Mouse (Mus musculus) embryonic facial prominence, embryonic 13.5 days (tissue): ENCODE measurements at regions not wholly inside any gene's neighbourhood (a gene's known extent, or its start where the extent isn't known, plus 50 kb on each side); places are given as distances from the start of the nearest gene placed in this dataset.

Experiments
- ATAC-seq: fragments of 200-750 bp; cut with Nextera tagmentation; 2 replicates; pipeline ENCODE4 v1.8.0; 2017; ENCODE audit warnings: low read depth; ENCODE audit not compliant: insufficient number of reproducible peaks, insufficient read depth, low FRiP score, low TSS enrichment
- H3K27ac ChIP-seq: fragments of 300-500 bp; sonication (generic); 2 replicates; pipeline ENCODE4 v1.5.1; 2015; ENCODE audit warnings: moderate library complexity, mild to moderate bottlenecking, inconsistent platforms
- H3K27me3 ChIP-seq: fragments of 300-500 bp; sonication (generic); 2 replicates; pipeline ENCODE4 v1.6.1; 2015; ENCODE audit warnings: mild to moderate bottlenecking, inconsistent platforms
- H3K36me3 ChIP-seq: fragments of 300-500 bp; sonication (generic); 2 replicates; pipeline ENCODE4 v1.6.1; 2015; ENCODE audit warnings: mild to moderate bottlenecking, inconsistent platforms
- H3K4me1 ChIP-seq: fragments of 300-500 bp; sonication (generic); 2 replicates; pipeline ENCODE4 v1.6.1; 2015; ENCODE audit warnings: inconsistent platforms
- H3K4me2 ChIP-seq: fragments of 300-500 bp; sonication (generic); 2 replicates; pipeline ENCODE4 v1.6.1; 2015; ENCODE audit warnings: moderate library complexity, mild to moderate bottlenecking, inconsistent platforms
- H3K4me3 ChIP-seq: fragments of 300-500 bp; sonication (generic); 2 replicates; pipeline ENCODE4 v1.5.1; 2015; ENCODE audit warnings: mild to moderate bottlenecking, inconsistent platforms
- H3K9ac ChIP-seq: fragments of 300-500 bp; sonication (generic); 2 replicates; pipeline ENCODE4 v1.6.1; 2015; ENCODE audit warnings: mild to moderate bottlenecking, inconsistent platforms
- H3K9me3 ChIP-seq: fragments of 300-500 bp; sonication (generic); 2 replicates; pipeline ENCODE4 v1.6.1; 2016; ENCODE audit warnings: inconsistent platforms
- WGBS: fragments of 180-500 bp; shearing (Covaris S2); methylation state at CpG from one replicate; pipeline ENCODE4 v1.1.7; 2015; ENCODE audit warnings: mixed read lengths; 5-methylcytosine and 5-hydroxymethylcytosine counted together

DNA sequence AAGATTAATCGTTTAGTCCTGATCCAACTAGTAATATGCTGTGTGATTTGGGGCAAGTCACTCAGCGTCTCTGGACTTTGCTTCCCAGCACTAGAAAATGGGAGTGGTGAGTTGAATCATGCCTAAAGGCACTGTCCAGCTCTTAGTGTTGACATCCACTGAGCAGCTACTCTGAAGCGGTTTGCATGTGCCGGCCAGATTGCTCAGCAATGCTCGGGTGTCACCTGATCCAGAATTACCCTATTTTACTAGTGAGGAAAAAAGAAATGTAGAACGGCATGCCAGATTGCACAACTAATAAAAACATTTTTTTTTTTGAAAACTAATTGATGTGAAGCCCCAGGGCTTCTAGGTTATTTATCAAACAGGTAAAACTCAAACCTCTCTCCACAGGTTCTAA, 122.0 kb upstream of the Slc44a1 start:
- Histone ChIP-seq H3K9ac (no peak overlapping the region), H3K27ac (no peak overlapping the region), H3K9me3 (no peaks in the 10 kb centered on the region), H3K4me2 (no peak overlapping the region), H3K27me3 (no peaks in the 10 kb centered on the region), H3K4me3 (no peak overlapping the region), H3K4me1 (peaks cover 26% of the 10 kb centered on the region), H3K36me3 (no peaks in the 10 kb centered on the region)
- WGBS = 52% methylated on average over 6 of the region's 6 CpGs
- ATAC-seq = no peak

DNA sequence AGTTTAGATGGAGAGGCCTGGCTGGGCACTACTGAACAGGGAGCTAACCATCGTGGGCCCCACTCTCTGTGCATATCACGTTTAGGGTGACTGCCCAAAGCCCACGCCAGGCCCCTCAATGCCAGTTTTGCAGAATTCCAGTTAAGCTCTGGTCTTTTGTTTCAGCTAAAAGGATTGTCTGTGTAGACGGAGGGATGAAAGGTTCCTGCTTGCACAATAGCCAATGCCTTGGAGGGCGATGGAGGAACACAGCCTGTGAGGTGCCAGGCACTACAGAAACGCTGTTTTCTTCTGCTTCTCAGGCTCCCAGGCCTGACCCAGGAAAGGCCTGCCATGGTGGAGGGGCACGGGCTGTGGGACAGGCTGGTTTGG, 122.8 kb upstream of the Slc44a1 start:
- Histone ChIP-seq H3K36me3 (no peaks in the 10 kb centered on the region), H3K4me1 (peaks cover 21% of the 10 kb centered on the region), H3K4me3 (no peak overlapping the region), H3K4me2 (no peak overlapping the region), H3K9me3 (no peaks in the 10 kb centered on the region), H3K27me3 (no peaks in the 10 kb centered on the region), H3K27ac (no peak overlapping the region), H3K9ac (no peak overlapping the region)
- 62% methylated on average over 7 of the region's 7 CpGs for whole genome bisulfite sequencing
- ATAC-seq = no peak

GRCm38 (mm10) chr4:53316796-53317452, 123.3 kb upstream of the Slc44a1 start:
- H3K4me1 ChIP-seq = peaks cover 21% of the 10 kb centered on the region
- ATAC-seq = no peak
- H3K27me3 ChIP-seq = no peaks in the 10 kb centered on the region
- no peak overlapping the region for H3K4me2 ChIP-seq
- no peak overlapping the region for H3K9ac ChIP-seq
- no peaks in the 10 kb centered on the region for H3K9me3 ChIP-seq
- H3K36me3 ChIP-seq = no peaks in the 10 kb centered on the region
- 80% methylated on average over 14 of the region's 14 CpGs for WGBS
- no peak overlapping the region for H3K4me3 ChIP-seq
- H3K27ac ChIP-seq = 0 out of 2 replicates have a peak overlapping the region, but pooled peaks have one; percentile 7

DNA sequence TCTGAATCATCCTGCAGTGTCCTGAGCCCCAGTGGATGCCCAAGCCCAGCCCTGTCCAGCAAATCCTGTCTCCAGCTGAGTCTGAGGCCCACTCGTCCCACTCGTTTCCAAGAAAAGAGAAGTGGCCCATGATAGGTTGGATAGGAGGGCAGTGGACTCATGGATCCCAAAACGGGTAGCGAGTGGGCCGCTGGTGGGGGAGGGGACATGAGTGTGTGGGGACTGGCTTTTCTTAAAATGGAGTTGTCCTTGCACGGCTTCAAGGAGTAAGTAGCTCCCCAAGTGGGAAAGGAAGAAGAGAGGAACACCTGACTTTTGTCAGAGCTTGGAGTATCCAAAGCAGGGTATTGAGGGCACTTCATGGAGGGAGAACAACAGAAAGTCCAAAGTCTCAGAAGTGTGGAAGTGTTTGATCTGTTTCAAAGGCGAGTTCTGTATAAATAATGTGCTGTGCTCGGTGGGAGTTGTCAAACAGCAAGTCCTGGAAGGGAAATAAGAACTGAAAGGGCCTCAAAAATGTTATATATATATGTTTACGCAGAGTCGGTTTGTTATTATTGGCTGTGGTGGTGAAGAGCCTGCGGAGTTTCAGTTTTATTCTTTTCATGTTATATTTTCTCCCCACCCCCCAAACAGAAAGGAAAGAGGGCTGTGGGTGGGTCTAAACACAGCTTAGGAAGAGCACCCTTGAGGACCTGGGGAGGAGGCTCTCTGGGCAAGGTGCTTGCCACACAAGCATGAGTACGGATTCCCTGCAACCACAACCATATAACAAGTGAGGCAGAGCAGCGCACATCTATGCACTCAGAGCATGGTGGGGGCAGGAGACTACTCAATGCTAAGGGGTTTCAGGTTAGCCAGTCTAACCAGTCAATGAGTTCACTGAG, 124.1 kb upstream of the Slc44a1 start:
- no peak for ATAC-seq
- Histone ChIP-seq H3K4me1 (peaks cover 21% of the 10 kb centered on the region), H3K4me3 (no peak overlapping the region), H3K9ac (no peak overlapping the region), H3K27ac (peak overlapping the region; percentile 40; the same call in 1 of the 2 replicates), H3K36me3 (no peaks in the 10 kb centered on the region), H3K4me2 (no peak overlapping the region), H3K27me3 (no peaks in the 10 kb centered on the region), H3K9me3 (no peaks in the 10 kb centered on the region)
- 78% methylated on average over 13 of the region's 13 CpGs for WGBS

DNA sequence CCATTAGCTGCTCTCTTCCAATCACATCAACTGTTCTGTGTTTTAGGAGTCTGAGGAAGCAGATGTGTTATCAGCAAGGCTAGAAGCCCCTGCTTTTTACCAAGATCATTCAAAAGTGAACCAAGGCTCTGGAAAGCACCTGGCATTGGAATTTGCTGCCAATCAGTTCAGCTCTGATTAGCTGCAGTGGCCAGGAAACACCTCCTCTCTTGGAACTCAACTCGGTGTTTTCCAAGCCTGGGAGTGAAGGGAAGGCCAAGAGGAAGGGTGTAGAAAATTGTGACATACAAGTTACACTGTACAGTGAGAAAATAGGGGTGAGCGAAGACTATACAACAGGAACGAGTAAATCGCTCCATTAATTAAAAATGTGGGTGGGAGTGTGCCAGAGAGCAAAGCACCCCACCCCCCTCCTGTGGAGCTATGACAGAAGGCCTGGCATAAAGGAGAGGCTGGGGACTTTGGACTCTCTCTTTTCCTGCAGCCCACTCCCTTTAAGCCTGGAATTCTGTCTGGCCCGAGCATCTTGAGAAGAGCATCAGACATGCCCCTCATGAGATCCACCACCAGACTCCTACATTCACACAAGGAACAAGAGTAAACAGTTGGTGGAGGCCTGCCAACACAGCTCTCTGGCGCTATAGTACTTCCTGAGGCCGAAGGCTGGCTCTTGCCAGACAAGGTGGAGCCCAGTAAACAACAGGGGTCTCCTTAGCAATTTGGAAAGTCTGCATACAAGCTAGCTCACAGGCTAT, 124.9 kb upstream of the Slc44a1 start:
- ATAC-seq = no peak
- peak overlapping the region; percentile 40; the same call in 1 of the 2 replicates for H3K27ac ChIP-seq
- 75% methylated on average over 7 of the region's 7 CpGs for WGBS

GRCm38 (mm10) chr4:53314076-53314475, 126.1 kb upstream of the Slc44a1 start:
- WGBS = 88% methylated on average over 8 of the region's 8 CpGs

More for the DNA sequence above, 124.9 kb upstream of the Slc44a1 start:
- no peaks in the 10 kb centered on the region for H3K9me3 ChIP-seq
- H3K4me1 ChIP-seq = peaks cover 21% of the 10 kb centered on the region
- H3K36me3 ChIP-seq = no peaks in the 10 kb centered on the region
- H3K27me3 ChIP-seq = no peaks in the 10 kb centered on the region
- H3K4me2 ChIP-seq = no peak overlapping the region
- no peak overlapping the region for H3K4me3 ChIP-seq
- no peak overlapping the region for H3K9ac ChIP-seq

GRCm38 (mm10) chr4:53307121-53307520, 133.1 kb upstream of the Slc44a1 start:
- Histone ChIP-seq H3K4me2 (no peak overlapping the region), H3K9me3 (no peaks in the 10 kb centered on the region), H3K36me3 (no peaks in the 10 kb centered on the region), H3K9ac (no peak overlapping the region), H3K4me1 (no peaks in the 10 kb centered on the region), H3K27me3 (no peaks in the 10 kb centered on the region), H3K4me3 (no peak overlapping the region), H3K27ac (no peak overlapping the region)
- 63% methylated on average over 4 of the region's 4 CpGs for WGBS
- ATAC-seq = no peak

More at GRCm38 (mm10) chr4:53314076-53314475, 126.1 kb upstream of the Slc44a1 start:
- H3K9me3 ChIP-seq = no peaks in the 10 kb centered on the region
- H3K4me2 ChIP-seq = no peak overlapping the region
- H3K36me3 ChIP-seq = no peaks in the 10 kb centered on the region
- no peak overlapping the region for H3K4me3 ChIP-seq
- no peak for ATAC-seq
- no peak overlapping the region for H3K27ac ChIP-seq
- H3K9ac ChIP-seq = no peak overlapping the region
- no peaks in the 10 kb centered on the region for H3K27me3 ChIP-seq
- H3K4me1 ChIP-seq = peaks cover 21% of the 10 kb centered on the region

DNA sequence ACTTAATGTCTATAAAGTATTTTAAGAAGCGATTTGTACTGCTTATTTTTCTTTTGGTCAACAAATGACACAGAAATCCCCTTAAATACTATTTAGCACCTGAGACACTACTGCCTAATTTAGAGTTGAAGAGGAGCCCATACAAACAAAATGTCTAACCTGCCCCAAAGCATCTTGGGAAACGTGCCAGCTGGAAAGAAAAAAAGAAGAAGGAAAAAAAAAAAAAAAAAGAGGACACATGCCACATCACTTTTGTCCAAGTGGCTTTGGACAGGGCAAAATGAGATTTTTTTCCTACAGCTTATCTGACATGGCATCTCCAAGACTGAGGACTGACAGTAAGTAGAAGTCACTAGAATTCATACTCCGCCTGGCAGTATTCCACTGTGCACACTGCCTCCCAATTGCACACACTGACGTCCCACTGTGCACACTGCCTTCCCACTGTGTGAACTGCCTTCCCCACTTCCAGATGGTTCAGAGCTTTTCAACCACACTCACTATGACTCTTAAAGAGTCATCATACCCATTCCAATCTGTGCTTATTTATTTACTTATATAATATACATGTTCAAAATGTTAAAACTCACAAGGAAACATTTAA, 135.3 kb upstream of the Slc44a1 start:
- no peak for ATAC-seq
- Histone ChIP-seq H3K9me3 (no peaks in the 10 kb centered on the region), H3K36me3 (no peaks in the 10 kb centered on the region), H3K4me2 (no peak overlapping the region), H3K4me3 (no peak overlapping the region), H3K4me1 (no peaks in the 10 kb centered on the region), H3K9ac (no peak overlapping the region), H3K27ac (no peak overlapping the region), H3K27me3 (no peaks in the 10 kb centered on the region)
- WGBS = 84% methylated on average over 4 of the region's 4 CpGs

DNA sequence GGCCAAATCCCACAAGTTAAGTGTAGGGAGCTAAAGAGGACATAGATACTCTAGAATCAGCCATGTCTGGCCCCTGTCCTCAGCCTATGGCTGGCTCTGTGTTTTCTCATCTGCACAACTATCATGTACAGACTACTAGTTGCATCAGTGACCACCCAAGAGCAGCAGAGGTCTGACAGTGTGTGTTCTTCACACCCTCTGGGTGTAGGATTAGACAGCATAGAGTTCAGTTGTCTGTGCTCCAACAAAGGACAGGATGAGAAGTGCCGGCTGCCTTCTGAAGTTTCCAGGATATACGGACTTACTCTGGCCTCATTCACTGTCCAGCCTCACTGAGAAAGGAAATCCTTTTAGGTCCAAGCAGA, 135.9 kb upstream of the Slc44a1 start:
- H3K9me3 ChIP-seq = no peaks in the 10 kb centered on the region
- no peak for ATAC-seq
- WGBS = 59% methylated on average over 2 of the region's 2 CpGs
- H3K36me3 ChIP-seq = no peaks in the 10 kb centered on the region
- H3K9ac ChIP-seq = no peak overlapping the region
- no peak overlapping the region for H3K4me3 ChIP-seq
- H3K4me2 ChIP-seq = no peak overlapping the region
- H3K4me1 ChIP-seq = no peaks in the 10 kb centered on the region
- no peaks in the 10 kb centered on the region for H3K27me3 ChIP-seq
- no peak overlapping the region for H3K27ac ChIP-seq

DNA sequence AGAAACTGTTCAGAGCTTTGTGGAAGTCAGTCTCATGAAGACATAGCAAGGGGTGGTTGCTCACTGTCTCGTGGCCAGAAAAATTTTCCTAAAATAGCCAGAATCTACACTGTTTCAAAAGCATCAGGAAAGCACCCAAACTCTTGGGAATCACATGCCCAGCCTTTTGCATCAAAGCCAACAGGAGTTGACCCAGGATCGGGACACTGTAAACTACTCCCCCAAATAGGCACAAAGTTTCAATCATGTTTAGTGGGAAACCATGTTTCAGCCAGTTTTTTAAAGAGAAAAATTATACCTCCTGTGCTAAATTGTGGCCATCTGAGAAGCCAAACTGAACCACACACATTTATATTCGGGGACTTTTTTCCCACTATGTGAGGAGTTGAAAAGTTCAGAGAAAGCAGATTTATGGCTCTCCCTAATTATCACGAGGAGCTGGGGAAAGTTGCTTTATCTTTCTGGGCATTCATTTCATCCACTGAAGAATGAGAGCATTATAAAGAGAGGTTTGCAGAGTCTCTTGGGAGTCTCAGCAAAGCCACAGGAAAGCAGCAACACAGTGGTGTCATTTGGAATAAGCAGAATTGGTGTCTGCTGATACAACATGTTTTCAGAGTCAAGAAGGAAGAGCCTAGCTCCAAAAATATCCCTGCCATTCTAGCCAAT, 136.5 kb upstream of the Slc44a1 start:
- no peaks in the 10 kb centered on the region for H3K4me1 ChIP-seq
- H3K4me2 ChIP-seq = no peak overlapping the region
- H3K9ac ChIP-seq = no peak overlapping the region
- H3K36me3 ChIP-seq = no peaks in the 10 kb centered on the region
- H3K4me3 ChIP-seq = no peak overlapping the region
- no peak overlapping the region for H3K27ac ChIP-seq
- no peaks in the 10 kb centered on the region for H3K9me3 ChIP-seq
- 60% methylated on average over 4 of the region's 4 CpGs for WGBS
- H3K27me3 ChIP-seq = no peaks in the 10 kb centered on the region
- ATAC-seq = no peak

GRCm38 (mm10) chr4:53297975-53298374, 138.3 kb upstream of the Abca1 start:
- Histone ChIP-seq H3K27me3 (no peaks in the 10 kb centered on the region), H3K4me1 (no peaks in the 10 kb centered on the region), H3K4me2 (no peak overlapping the region), H3K36me3 (no peaks in the 10 kb centered on the region), H3K4me3 (no peak overlapping the region), H3K27ac (no peak overlapping the region), H3K9ac (no peak overlapping the region), H3K9me3 (no peaks in the 10 kb centered on the region)
- ATAC-seq = no peak
